Mouse (Mus musculus) midbrain, postnatal 0 days (tissue): ENCODE results near the gene Pola1. TPM values are rescaled to one million over a fixed set of nuclear protein-coding genes. Genes with fewer than 3 reads are reported as not detected.

ENCODE experiments used
- ATAC-seq: fragments of 200-750 bp; cut with Nextera tagmentation; 2 replicates; pipeline ENCODE4 v1.8.0; 2017; ENCODE audit warnings: moderate number of reproducible peaks, mild to moderate bottlenecking, moderate TSS enrichment, moderate library complexity; ENCODE audit not compliant: low FRiP score
- DNase-seq: peaks from one replicate; pipeline ENCODE4 v3.0.0-alpha.2; 2015; ENCODE audit warnings: low spot score
- H3K27ac ChIP-seq: fragments of 300-500 bp; sonication (generic); 2 replicates; pipeline ENCODE4 v1.5.1; 2014; ENCODE audit warnings: low read depth, mild to moderate bottlenecking, low read length, mixed read lengths
- H3K27me3 ChIP-seq: fragments of 300-500 bp; sonication (generic); 2 replicates; pipeline ENCODE4 v1.6.1; 2014; ENCODE audit warnings: low read length, control low read depth, mixed read lengths; ENCODE audit not compliant: insufficient read depth
- H3K36me3 ChIP-seq: fragments of 300-500 bp; sonication (generic); 2 replicates; pipeline ENCODE4 v1.6.1; 2014; ENCODE audit warnings: low read length, control low read depth, mixed read lengths; ENCODE audit not compliant: insufficient read depth
- H3K4me1 ChIP-seq: fragments of 300-500 bp; sonication (generic); 2 replicates; pipeline ENCODE4 v1.6.1; 2014; ENCODE audit warnings: mild to moderate bottlenecking, control low read depth, antibody characterized with exemption, low read length, mixed read lengths; ENCODE audit not compliant: insufficient read depth
- H3K4me2 ChIP-seq: fragments of 300-500 bp; sonication (generic); 2 replicates; pipeline ENCODE4 v1.6.1; 2014; ENCODE audit warnings: low read depth, mild to moderate bottlenecking, low read length, mixed read lengths; ENCODE audit not compliant: poor library complexity, severe bottlenecking
- H3K4me3 ChIP-seq: fragments of 300-500 bp; sonication (generic); 2 replicates; pipeline ENCODE4 v1.5.1; 2014; ENCODE audit warnings: low read depth, mild to moderate bottlenecking, low read length, moderate library complexity
- H3K9ac ChIP-seq: fragments of 300-500 bp; sonication (generic); replicated peaks from 2 replicates; pipeline ENCODE4 v1.6.1; 2014; ENCODE audit warnings: mild to moderate bottlenecking, low read length, moderate library complexity, mixed read lengths; ENCODE audit not compliant: poor library complexity, severe bottlenecking
- H3K9me3 ChIP-seq: fragments of 300-500 bp; sonication (generic); 2 replicates; pipeline ENCODE4 v1.6.1; 2016; ENCODE audit warnings: low read length, control low read depth
- CTCF ChIP-seq: IDR thresholded peaks from 2 replicates; pipeline ENCODE4 v1.5.1; 2016; ENCODE audit warnings: antibody characterized with exemption, mild to moderate bottlenecking
- WGBS: fragments of 180-500 bp; shearing (Covaris S2); extraction: QIAGEN DNeasy Blood & Tissue Kit; methylation state at CpG from one replicate; pipeline ENCODE4 v1.1.7; 2014; 5-methylcytosine and 5-hydroxymethylcytosine counted together
- polyA plus RNA-seq: library from polyadenylated mRNA; unstranded; fragments of >200 nt; fragmentation: Nextera tagmentation; extraction: Ambion mirVana; gene quantifications from 2 replicates; pipeline ENCODE4 v1.2.1, GENCODE M21; 2015
- total RNA-seq: library from RNA; depleted of rRNA; stranded (reverse); fragments of >200 nt; gene quantifications from 2 replicates; pipeline ENCODE4 v1.2.3, GENCODE M21; 2014

Pola1 gene
- total and polyA plus RNA-seq, 2 experiments from 2014 or later, result 1.7 to 5.1 TPM

GRCm38 (mm10) chrX:93634861-93635375 is 3.0 kb upstream of the Pola1 start:
- WGBS, result 87% methylated on average over 2 of the region's 2 CpGs

GRCm38 (mm10) chrX:93630256-93630655 is 1.7 kb downstream of the Pola1 start:
- no peak overlapping the region for H3K4me2 ChIP-seq
- H3K27ac ChIP-seq, result no peak overlapping the region
- ATAC-seq (no peak), DNase-seq (no peak)
- no peaks in the 10 kb centered on the region for H3K4me1 ChIP-seq
- no peak overlapping the region for H3K9ac ChIP-seq
- H3K9me3 ChIP-seq, result no peaks in the 10 kb centered on the region
- 54% methylated on average over 1 of the region's 1 CpGs for WGBS
- no peaks in the 10 kb centered on the region for H3K36me3 ChIP-seq
- H3K27me3 ChIP-seq, result no peaks in the 10 kb centered on the region
- H3K4me3 ChIP-seq, result no peak overlapping the region
- no peak for TF ChIP-seq CTCF

More at GRCm38 (mm10) chrX:93634861-93635375, 3.0 kb upstream of the Pola1 start:
- Histone ChIP-seq H3K27ac (no peak overlapping the region), H3K9ac (no peak overlapping the region), H3K4me2 (no peak overlapping the region), H3K27me3 (no peaks in the 10 kb centered on the region), H3K36me3 (no peaks in the 10 kb centered on the region), H3K4me1 (no peaks in the 10 kb centered on the region), H3K4me3 (no peak overlapping the region), H3K9me3 (no peaks in the 10 kb centered on the region)
- no peak for TF ChIP-seq CTCF
- ATAC-seq (no peak), DNase-seq (no peak)

- Histone ChIP-seq H3K9me3 (no peaks in the 10 kb centered on the region), H3K27ac (no peak overlapping the region), H3K4me2 (no peak overlapping the region), H3K4me1 (no peaks in the 10 kb centered on the region), H3K36me3 (no peaks in the 10 kb centered on the region), H3K9ac (no peak overlapping the region), H3K27me3 (no peaks in the 10 kb centered on the region), H3K4me3 (no peak overlapping the region)
- DNase-seq, result no peak
- TF ChIP-seq CTCF, result no peak
- 89% methylated on average over 1 of the region's 1 CpGs for WGBS
- no peak for ATAC-seq
Observed at GRCm38 (mm10) chrX:93602214-93602613, 29.7 kb downstream of the Pola1 start.

- Histone ChIP-seq H3K4me3 (no peak overlapping the region), H3K36me3 (no peaks in the 10 kb centered on the region), H3K4me2 (no peak overlapping the region), H3K27ac (no peak overlapping the region), H3K4me1 (no peaks in the 10 kb centered on the region), H3K9ac (no peak overlapping the region), H3K27me3 (no peaks in the 10 kb centered on the region), H3K9me3 (no peaks in the 10 kb centered on the region)
- 96% methylated on average over 4 of the region's 4 CpGs for WGBS
- no peak for DNase-seq
- TF ChIP-seq CTCF, result no peak
- no peak for ATAC-seq
Observed at GRCm38 (mm10) chrX:93594283-93594682, 37.7 kb downstream of the Pola1 start.

- DNase-seq, result no peak
Observed at GRCm38 (mm10) chrX:93580931-93581330, 51.0 kb downstream of the Pola1 start.

GRCm38 (mm10) chrX:93557171-93557570 is 74.8 kb downstream of the Pola1 start:
- H3K9me3 ChIP-seq, result no peaks in the 10 kb centered on the region
- H3K27me3 ChIP-seq, result no peaks in the 10 kb centered on the region
- no peak overlapping the region for H3K4me2 ChIP-seq
- H3K4me1 ChIP-seq, result no peaks in the 10 kb centered on the region
- H3K9ac ChIP-seq, result no peak overlapping the region
- H3K4me3 ChIP-seq, result no peak overlapping the region
- peak; percentile 59 for TF ChIP-seq CTCF
- no peaks in the 10 kb centered on the region for H3K36me3 ChIP-seq
- ATAC-seq (no peak), DNase-seq (peak; percentile 20)
- no peak overlapping the region for H3K27ac ChIP-seq
- WGBS, result 30% methylated on average over 1 of the region's 1 CpGs

More at GRCm38 (mm10) chrX:93580931-93581330, 51.0 kb downstream of the Pola1 start:
- H3K4me3 ChIP-seq, result no peak overlapping the region
- TF ChIP-seq CTCF, result no peak
- H3K27ac ChIP-seq, result no peak overlapping the region
- no peak overlapping the region for H3K9ac ChIP-seq
- no peak for ATAC-seq
- H3K4me2 ChIP-seq, result no peak overlapping the region
- H3K9me3 ChIP-seq, result no peaks in the 10 kb centered on the region
- 93% methylated on average over 2 of the region's 2 CpGs for WGBS
- no peaks in the 10 kb centered on the region for H3K27me3 ChIP-seq
- H3K36me3 ChIP-seq, result no peaks in the 10 kb centered on the region
- no peaks in the 10 kb centered on the region for H3K4me1 ChIP-seq
